Mouse (Mus musculus): ENCODE measurements around the gene Tex26.

GRCm38 (mm10) chr5:149514087-149514671 is 74.7 kb downstream of the Tex26 start:
- TF ChIP-seq CTCF (IDR thresholded peaks at IDR 0.05; ENCODE audit: insufficient read depth, low read depth, low read length) = no peak
- no peak for TF ChIP-seq POLR2A (IDR thresholded peaks at IDR 0.05; ENCODE audit: insufficient read depth, low read depth, low read length)
